Mouse (Mus musculus): ENCODE results near the gene Olfr1104. TPM values are rescaled to one million over a fixed set of nuclear protein-coding genes. Genes with fewer than 3 reads are reported as not detected.

The Olfr1104 gene
- polyA plus RNA-seq (2021; fragmentation: Nextera tagmentation) = not detected in 2 replicates
- long read RNA-seq, experiment 1 = 0 reads
- long read RNA-seq, experiment 2 = 0 reads

GRCm38 (mm10) chr2:87026980-87027379 is at the start of gene Olfr1104:
TSS of gene Olfr1104 (minus strand) at chr2:87027080.

DNA sequence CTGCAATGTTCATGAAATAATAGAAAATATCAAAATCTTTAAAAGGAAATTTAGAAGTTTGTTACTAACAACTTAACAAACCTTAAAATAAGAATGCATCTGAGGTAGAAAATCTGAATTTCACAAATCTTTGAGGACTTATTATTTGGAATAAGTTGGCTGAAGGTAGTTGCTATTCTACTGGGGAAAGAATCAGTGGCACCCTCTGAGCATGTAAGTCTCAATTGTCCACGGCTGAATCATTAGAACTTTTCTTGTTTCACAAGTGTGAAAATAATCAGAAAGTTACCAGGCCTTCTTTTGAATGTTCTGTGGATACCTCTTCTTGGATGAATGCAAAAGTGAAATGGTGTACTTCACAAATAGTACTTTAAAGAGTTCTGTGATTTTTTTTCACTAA is 48.8 kb upstream of the Olfr1104 start, which contains the start of gene Olfr1107:
Gene Olfr1107, minus strand, starts transcription at position 101 of the 400 bp plus-strand sequence.

DNA sequence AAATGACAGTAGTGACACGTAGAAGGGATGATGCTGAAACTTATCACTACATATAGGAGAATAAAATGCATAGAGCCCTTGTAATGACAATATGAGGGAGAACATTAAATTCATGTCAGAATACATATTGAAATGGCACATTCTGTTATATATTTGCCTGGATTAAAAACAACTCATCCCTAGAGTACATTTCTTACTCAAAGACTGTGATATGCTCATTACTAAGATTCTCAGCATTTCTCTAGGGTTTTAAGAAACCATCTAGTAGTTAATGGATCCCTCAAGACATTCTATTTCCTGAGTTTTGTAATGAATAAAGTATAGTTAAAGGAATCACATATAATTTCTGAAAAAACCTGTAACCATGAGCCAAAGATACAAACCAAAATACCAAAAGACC is 25.3 kb upstream of the Olfr1104 start, which contains the start of gene Olfr1106:
Gene Olfr1106, minus strand, starts transcription at position 101 of the 400 bp plus-strand sequence.

DNA sequence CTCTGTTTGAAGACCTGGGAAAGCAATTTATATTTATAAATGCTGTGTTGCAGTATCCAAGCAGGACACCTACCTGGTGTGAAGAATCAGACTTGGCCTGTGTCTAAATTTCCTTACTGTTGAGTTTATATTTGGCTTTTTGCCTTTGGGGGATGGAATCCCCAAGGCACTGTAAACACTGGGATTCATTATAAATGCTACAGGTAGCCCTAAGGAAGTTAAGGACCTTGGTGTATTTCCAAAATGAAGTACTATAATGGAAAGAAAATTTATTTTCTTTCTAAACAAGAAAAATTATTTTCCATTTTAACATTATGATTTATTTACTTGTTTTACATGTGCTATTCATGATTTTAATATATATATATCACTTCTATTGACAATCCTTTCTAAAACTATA is 9.6 kb upstream of the Olfr1104 start, which contains the start of gene Olfr1105:
Gene Olfr1105, minus strand, starts transcription at position 101 of the 400 bp plus-strand sequence.

GRCm38 (mm10) chr2:86998098-86998497 is 28.8 kb downstream of the Olfr1104 start, which contains the start of gene Olfr1102:
TSS of gene Olfr1102 (plus strand) at chr2:86998398.

GRCm38 (mm10) chr2:86991121-86991520 is 35.8 kb downstream of the Olfr1104 start, which contains the start of gene Olfr1101:
TSS of gene Olfr1101 (minus strand) at chr2:86991221.

GRCm38 (mm10) chr2:86979854-86980253 is 47.0 kb downstream of the Olfr1104 start, which contains the start of gene Olfr1100:
TSS of gene Olfr1100 (minus strand) at chr2:86979954.

Other genes with a start within 250 kb of the Olfr1104 start
- gene Olfr1093, start 244.6 kb downstream of the Olfr1104 start, polyA plus RNA-seq (2021; fragmentation: Nextera tagmentation) = not detected in 2 replicates
- gene Olfr141, start 217.1 kb downstream of the Olfr1104 start, polyA plus RNA-seq (2021; fragmentation: Nextera tagmentation) = not detected in 2 replicates
- not detected in 2 replicates for gene Olfr1094, start 202.4 kb downstream of the Olfr1104 start, polyA plus RNA-seq (2021; fragmentation: Nextera tagmentation)
- not detected in 2 replicates for gene Olfr1095, start 175.4 kb downstream of the Olfr1104 start, polyA plus RNA-seq (2021; fragmentation: Nextera tagmentation)
- not detected in 2 replicates for gene Gm13723, start 152.3 kb downstream of the Olfr1104 start, polyA plus RNA-seq (2021; fragmentation: Nextera tagmentation)
- gene Olfr1097, start 134.9 kb downstream of the Olfr1104 start, polyA plus RNA-seq (2021; fragmentation: Nextera tagmentation) = not detected in 2 replicates
- not detected in 2 replicates for gene Olfr1098, start 102.5 kb downstream of the Olfr1104 start, polyA plus RNA-seq (2021; fragmentation: Nextera tagmentation)
- not detected in 2 replicates for gene Olfr1099, start 66.4 kb downstream of the Olfr1104 start, polyA plus RNA-seq (2021; fragmentation: Nextera tagmentation)
- not detected in 2 replicates for gene Olfr1100, start 47.1 kb downstream of the Olfr1104 start, polyA plus RNA-seq (2021; fragmentation: Nextera tagmentation)
- not detected in 2 replicates for gene Olfr1101, start 35.9 kb downstream of the Olfr1104 start, polyA plus RNA-seq (2021; fragmentation: Nextera tagmentation)
- not detected in 2 replicates for gene Olfr1102, start 28.7 kb downstream of the Olfr1104 start, polyA plus RNA-seq (2021; fragmentation: Nextera tagmentation)
- gene Olfr1105, start 9.5 kb upstream of the Olfr1104 start, polyA plus RNA-seq (2021; fragmentation: Nextera tagmentation) = not detected in 2 replicates
- gene Olfr1106, start 25.2 kb upstream of the Olfr1104 start, polyA plus RNA-seq (2021; fragmentation: Nextera tagmentation) = not detected in 2 replicates
- gene Olfr1107, start 48.7 kb upstream of the Olfr1104 start, polyA plus RNA-seq (2021; fragmentation: Nextera tagmentation) = not detected in 2 replicates
- gene Olfr1109, start 68.9 kb upstream of the Olfr1104 start, polyA plus RNA-seq (2021; fragmentation: Nextera tagmentation) = not detected in 2 replicates
- not detected in 2 replicates for gene Olfr259, start 87.5 kb upstream of the Olfr1104 start, polyA plus RNA-seq (2021; fragmentation: Nextera tagmentation)
- not detected in 2 replicates for gene Olfr1110, start 113.2 kb upstream of the Olfr1104 start, polyA plus RNA-seq (2021; fragmentation: Nextera tagmentation)
- not detected in 2 replicates for gene Olfr1111, start 125.5 kb upstream of the Olfr1104 start, polyA plus RNA-seq (2021; fragmentation: Nextera tagmentation)
- gene Olfr1112, start 160.7 kb upstream of the Olfr1104 start, polyA plus RNA-seq (2021; fragmentation: Nextera tagmentation) = not detected in 2 replicates
- gene Olfr1113, start 181.9 kb upstream of the Olfr1104 start, polyA plus RNA-seq (2021; fragmentation: Nextera tagmentation) = not detected in 2 replicates
- not detected in 2 replicates for gene Olfr1115, start 220.9 kb upstream of the Olfr1104 start, polyA plus RNA-seq (2021; fragmentation: Nextera tagmentation)
- gene Olfr1116, start 240.5 kb upstream of the Olfr1104 start, polyA plus RNA-seq (2021; fragmentation: Nextera tagmentation) = not detected in 2 replicates

Measured in layer of hippocampus, adult 6 months (tissue).